Mouse (Mus musculus): Measurements from ENCODE around the gene Wdr81. TPM values are rescaled to one million over a fixed set of nuclear protein-coding genes. Genes with fewer than 3 reads are reported as not detected.
A peak's percentile ranks its signal among the peaks of the same experiment; 100 is the strongest.

The Wdr81 gene
- polyA plus RNA-seq, 1 experiment from 2014 or later, result 5.7 TPM

GRCm38 (mm10) chr11:75468410-75468809 is 13.9 kb upstream of the Wdr81 start:
- 0 out of 2 replicates have a peak, but pooled peaks cover 3% of the 10 kb centered on the region for H3K9me3 ChIP-seq (replicated peaks)
- WGBS, result 64% methylated on average over 7 of the region's 7 CpGs
- peak overlapping the region; percentile 55 for H3K4me3 ChIP-seq
- peak overlapping the region; percentile 68 for H3K9ac ChIP-seq
- no peak for ATAC-seq (ENCODE audit: insufficient number of reproducible peaks, low FRiP score)
- no peaks in the 10 kb centered on the region for H3K27me3 ChIP-seq (replicated peaks)
- H3K27ac ChIP-seq (ENCODE audit: poor library complexity, severe bottlenecking), result no peak overlapping the region
- H3K4me1 ChIP-seq (replicated peaks), result peaks cover 24% of the 10 kb centered on the region
- peak overlapping the region; percentile 91 for H3K4me2 ChIP-seq
- H3K36me3 ChIP-seq, result peaks cover 28% of the 10 kb centered on the region

DNA sequence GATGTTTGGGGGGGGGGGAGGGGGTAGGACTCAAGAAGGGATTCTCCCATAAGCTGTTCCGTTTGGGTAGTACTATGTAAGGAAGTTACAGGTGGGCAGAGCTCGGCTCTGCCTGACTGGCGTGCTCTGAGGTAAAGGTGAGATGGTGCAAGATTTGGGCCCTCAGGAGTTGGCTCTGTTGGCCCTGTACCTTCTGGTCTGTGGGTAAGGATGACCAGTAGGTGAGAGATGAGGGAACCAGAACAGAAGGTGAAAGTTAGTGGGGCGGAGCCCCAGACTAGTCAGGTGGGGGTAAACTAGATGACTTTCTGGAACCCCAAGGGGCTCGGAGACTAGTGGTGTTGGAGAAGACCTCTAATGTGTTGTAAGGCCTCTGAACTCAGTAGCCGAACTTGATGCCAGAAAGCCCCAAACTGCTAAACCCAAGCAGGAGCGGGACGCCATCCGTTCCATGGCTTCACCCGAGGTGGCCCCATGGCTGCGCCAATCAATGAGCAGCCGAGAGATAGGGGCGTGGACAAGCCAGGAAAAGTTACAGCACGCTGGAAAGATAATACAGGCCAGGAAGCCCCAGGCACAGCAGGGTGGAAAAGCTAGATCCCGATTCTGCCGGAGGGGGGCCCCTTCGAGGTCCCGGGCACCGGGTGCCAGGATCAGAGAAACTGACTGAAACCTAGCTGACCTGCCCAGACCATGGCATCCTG is 13.1 kb upstream of the Wdr81 start:
- H3K9me3 ChIP-seq (replicated peaks), result 0 out of 2 replicates have a peak, but pooled peaks cover 3% of the 10 kb centered on the region
- peak overlapping the region; percentile 58 for H3K27ac ChIP-seq (ENCODE audit: poor library complexity, severe bottlenecking)
- H3K27me3 ChIP-seq (replicated peaks), result no peaks in the 10 kb centered on the region
- 11% methylated on average over 19 of the region's 19 CpGs for WGBS
- peak overlapping the region; percentile 91 for H3K4me2 ChIP-seq
- peak; percentile 76 for ATAC-seq (ENCODE audit: insufficient number of reproducible peaks, low FRiP score)
- H3K4me1 ChIP-seq (replicated peaks), result peaks cover 32% of the 10 kb centered on the region
- peak overlapping the region; percentile 55 for H3K4me3 ChIP-seq
- peak overlapping the region; percentile 68 for H3K9ac ChIP-seq
- peaks cover 28% of the 10 kb centered on the region for H3K36me3 ChIP-seq

DNA sequence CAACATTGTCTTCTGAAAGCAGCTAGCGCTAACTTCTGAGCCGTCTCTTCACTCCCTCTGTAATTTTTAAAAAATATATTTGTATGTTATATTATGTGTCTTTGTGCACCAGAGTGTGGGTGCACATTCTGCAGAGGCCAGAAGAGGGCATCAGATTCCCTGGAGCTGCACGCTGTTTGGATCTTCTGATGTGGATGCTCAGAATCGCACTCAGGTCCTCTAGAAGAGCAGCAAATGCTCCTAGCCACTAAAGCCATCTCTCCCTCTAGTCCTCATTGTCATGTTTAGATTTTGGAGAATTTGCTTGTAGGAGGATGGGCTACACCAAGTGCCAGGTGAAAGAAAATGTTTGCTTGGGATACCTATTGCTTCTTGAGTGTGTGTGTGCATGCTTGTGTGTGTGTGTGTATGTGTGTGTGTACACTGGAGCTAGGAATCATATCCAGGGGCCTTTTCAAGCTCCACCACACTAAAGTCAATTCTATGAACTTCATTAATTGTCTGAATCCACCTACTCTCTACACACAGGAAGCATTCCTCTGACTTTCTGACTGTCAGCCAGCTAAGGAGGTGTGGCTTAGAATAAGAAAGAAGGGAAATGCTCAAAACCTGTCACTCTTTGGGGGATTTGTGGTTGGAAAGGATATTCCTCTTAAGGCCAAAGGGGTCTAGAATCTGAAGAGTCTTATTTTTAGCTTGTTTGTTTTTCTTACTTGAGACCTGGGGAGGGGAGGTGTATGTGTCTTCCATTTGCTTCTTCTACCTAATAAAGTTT is 12.4 kb upstream of the Wdr81 start:
- Histone ChIP-seq H3K36me3 (peaks cover 28% of the 10 kb centered on the region), H3K4me2 (peak overlapping the region; percentile 91), H3K9me3 (replicated peaks) (0 out of 2 replicates have a peak, but pooled peaks cover 3% of the 10 kb centered on the region), H3K4me1 (replicated peaks) (peaks cover 38% of the 10 kb centered on the region), H3K27me3 (replicated peaks) (no peaks in the 10 kb centered on the region), H3K4me3 (0 out of 2 replicates have a peak overlapping the region, but pooled peaks have one; percentile 55), H3K27ac (ENCODE audit: poor library complexity, severe bottlenecking) (no peak overlapping the region), H3K9ac (no peak overlapping the region)
- ATAC-seq (ENCODE audit: insufficient number of reproducible peaks, low FRiP score), result no peak
- WGBS, result 96% methylated on average over 4 of the region's 4 CpGs

DNA sequence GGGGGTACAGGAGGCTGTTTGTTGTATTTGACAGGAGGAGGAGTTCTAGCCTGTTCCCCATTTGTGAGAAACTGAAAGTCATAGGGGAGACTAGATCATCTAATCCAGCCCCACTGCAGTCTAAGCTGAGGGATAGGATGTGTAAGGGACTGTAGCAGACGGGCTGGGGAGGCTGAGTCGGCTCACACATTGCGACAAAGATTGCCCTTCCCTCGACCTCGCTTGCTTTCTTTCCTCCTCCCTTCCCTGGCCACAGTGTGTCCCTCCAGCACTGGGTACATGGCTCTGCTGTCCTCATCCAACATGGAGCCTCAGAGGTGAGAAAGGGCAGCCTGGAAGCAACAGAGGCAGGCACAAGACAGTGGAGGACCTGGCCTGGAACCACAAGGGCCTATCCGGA is 10.5 kb upstream of the Wdr81 start:
- Histone ChIP-seq H3K4me3 (no peak overlapping the region), H3K9me3 (replicated peaks) (0 out of 2 replicates have a peak, but pooled peaks cover 3% of the 10 kb centered on the region), H3K36me3 (peaks cover 28% of the 10 kb centered on the region), H3K4me1 (replicated peaks) (peaks cover 40% of the 10 kb centered on the region), H3K27me3 (replicated peaks) (no peaks in the 10 kb centered on the region), H3K9ac (no peak overlapping the region), H3K4me2 (no peak overlapping the region), H3K27ac (ENCODE audit: poor library complexity, severe bottlenecking) (no peak overlapping the region)
- no peak for ATAC-seq (ENCODE audit: insufficient number of reproducible peaks, low FRiP score)
- 83% methylated on average over 6 of the region's 6 CpGs for WGBS

DNA sequence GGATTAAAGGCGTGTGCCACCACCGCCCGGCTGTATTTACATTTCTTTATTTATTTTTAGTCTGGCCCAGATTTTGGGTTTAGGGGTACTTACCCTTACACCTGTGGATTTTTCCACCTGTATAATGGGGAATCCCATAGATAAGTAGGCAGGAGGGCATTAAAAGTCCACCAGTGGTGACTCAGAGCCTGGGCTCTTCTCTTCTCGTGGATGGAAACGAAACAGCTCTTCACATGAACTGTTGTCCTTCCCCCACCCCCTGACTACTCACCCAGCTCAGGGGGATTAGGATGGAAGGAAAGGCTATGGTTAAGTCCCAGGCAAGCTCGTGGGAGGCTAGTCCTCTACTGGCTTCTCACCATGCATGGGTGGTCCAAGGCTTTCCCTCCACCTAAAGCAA is 9.9 kb upstream of the Wdr81 start:
- WGBS, result 90% methylated on average over 6 of the region's 6 CpGs
- no peak overlapping the region for H3K27ac ChIP-seq (ENCODE audit: poor library complexity, severe bottlenecking)
- no peak overlapping the region for H3K4me3 ChIP-seq
- 0 out of 2 replicates have a peak, but pooled peaks cover 3% of the 10 kb centered on the region for H3K9me3 ChIP-seq (replicated peaks)
- peaks cover 28% of the 10 kb centered on the region for H3K36me3 ChIP-seq
- H3K4me2 ChIP-seq, result no peak overlapping the region
- peaks cover 47% of the 10 kb centered on the region for H3K4me1 ChIP-seq (replicated peaks)
- no peak overlapping the region for H3K9ac ChIP-seq
- no peaks in the 10 kb centered on the region for H3K27me3 ChIP-seq (replicated peaks)
- ATAC-seq (ENCODE audit: insufficient number of reproducible peaks, low FRiP score), result no peak

DNA sequence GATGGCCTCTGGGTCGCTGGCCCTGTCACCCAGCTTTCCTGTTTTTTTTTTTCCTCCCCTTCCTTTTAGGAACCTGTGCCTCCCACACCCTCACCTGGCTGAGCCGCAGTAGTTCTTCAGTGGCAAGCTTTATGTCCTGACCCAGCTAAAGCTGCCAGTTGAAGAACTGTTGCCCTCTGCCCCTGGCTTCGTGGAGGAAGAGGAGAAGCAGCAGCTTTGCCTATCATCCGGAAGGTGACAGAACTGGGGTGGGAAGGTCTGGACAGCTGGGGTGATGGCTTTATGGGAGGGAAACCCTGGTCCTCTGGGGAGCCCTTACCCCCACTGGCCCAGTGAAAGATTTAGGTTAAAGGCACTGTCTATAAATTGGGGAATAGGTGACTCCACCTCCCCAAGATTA is 9.1 kb upstream of the Wdr81 start:
- 0 out of 2 replicates have a peak, but pooled peaks cover 3% of the 10 kb centered on the region for H3K9me3 ChIP-seq (replicated peaks)
- peak overlapping the region; percentile 86 for H3K4me2 ChIP-seq
- H3K27me3 ChIP-seq (replicated peaks), result no peaks in the 10 kb centered on the region
- H3K36me3 ChIP-seq, result peaks cover 28% of the 10 kb centered on the region
- 65% methylated on average over 4 of the region's 4 CpGs for WGBS
- no peak for ATAC-seq (ENCODE audit: insufficient number of reproducible peaks, low FRiP score)
- no peak overlapping the region for H3K9ac ChIP-seq
- H3K4me3 ChIP-seq, result peak overlapping the region; percentile 86
- peak overlapping the region; percentile 97 for H3K27ac ChIP-seq (ENCODE audit: poor library complexity, severe bottlenecking)
- H3K4me1 ChIP-seq (replicated peaks), result peaks cover 51% of the 10 kb centered on the region

DNA sequence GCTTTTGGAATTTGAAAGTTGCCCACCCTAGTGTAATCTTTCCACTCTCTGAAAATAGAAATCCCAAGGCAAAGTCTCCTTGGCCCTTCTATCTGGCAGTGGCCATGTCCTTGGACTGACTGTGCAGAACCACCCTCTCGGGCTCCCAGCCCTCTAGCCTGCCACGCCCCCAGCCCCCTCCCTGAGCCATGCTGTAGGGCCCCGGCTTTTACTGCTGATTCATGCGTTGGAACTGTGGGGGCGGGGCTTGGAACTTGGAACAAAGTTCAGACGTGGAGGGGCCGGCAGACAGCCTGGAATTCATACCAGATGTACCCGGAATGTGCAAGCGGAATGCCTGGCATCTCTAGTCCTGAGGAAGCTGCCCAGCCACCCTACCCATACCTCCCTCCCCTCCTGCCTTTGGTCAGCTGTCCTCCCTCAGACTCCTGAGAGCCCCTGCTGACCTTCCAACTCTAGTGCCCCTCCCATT is 8.4 kb upstream of the Wdr81 start:
- Histone ChIP-seq H3K4me3 (peak overlapping the region; percentile 86), H3K36me3 (peaks cover 28% of the 10 kb centered on the region), H3K9ac (peak overlapping the region; percentile 94), H3K27ac (ENCODE audit: poor library complexity, severe bottlenecking) (peak overlapping the region; percentile 97), H3K4me2 (peak overlapping the region; percentile 86), H3K27me3 (replicated peaks) (no peaks in the 10 kb centered on the region), H3K4me1 (replicated peaks) (peaks cover 47% of the 10 kb centered on the region), H3K9me3 (replicated peaks) (0 out of 2 replicates have a peak, but pooled peaks cover 3% of the 10 kb centered on the region)
- WGBS, result under 1% methylated on average over 9 of the region's 9 CpGs
- peak; percentile 71 for ATAC-seq (ENCODE audit: insufficient number of reproducible peaks, low FRiP score)

GRCm38 (mm10) chr11:75462253-75462783 is 7.8 kb upstream of the Wdr81 start:
- peaks cover 28% of the 10 kb centered on the region for H3K36me3 ChIP-seq
- ATAC-seq (ENCODE audit: insufficient number of reproducible peaks, low FRiP score), result peak; percentile 58
- 0 out of 2 replicates have a peak, but pooled peaks cover 3% of the 10 kb centered on the region for H3K9me3 ChIP-seq (replicated peaks)
- H3K4me3 ChIP-seq, result peak overlapping the region; percentile 86
- peaks cover 43% of the 10 kb centered on the region for H3K4me1 ChIP-seq (replicated peaks)
- 4% methylated on average over 15 of the region's 16 CpGs for WGBS
- peak overlapping the region; percentile 97 for H3K27ac ChIP-seq (ENCODE audit: poor library complexity, severe bottlenecking)
- peak overlapping the region; percentile 94 for H3K9ac ChIP-seq
- H3K4me2 ChIP-seq, result peak overlapping the region; percentile 86
- H3K27me3 ChIP-seq (replicated peaks), result no peaks in the 10 kb centered on the region

GRCm38 (mm10) chr11:75461743-75462252 is 7.3 kb upstream of the Wdr81 start:
- peak overlapping the region; percentile 86 for H3K4me2 ChIP-seq
- no peaks in the 10 kb centered on the region for H3K27me3 ChIP-seq (replicated peaks)
- peaks cover 42% of the 10 kb centered on the region for H3K4me1 ChIP-seq (replicated peaks)
- H3K36me3 ChIP-seq, result peaks cover 26% of the 10 kb centered on the region
- under 1% methylated on average over 26 of the region's 30 CpGs for WGBS
- H3K9ac ChIP-seq, result peak overlapping the region; percentile 94
- peak; percentile 1; the same call in 1 of the 2 replicates for ATAC-seq (ENCODE audit: insufficient number of reproducible peaks, low FRiP score)
- H3K9me3 ChIP-seq (replicated peaks), result 0 out of 2 replicates have a peak, but pooled peaks cover 3% of the 10 kb centered on the region
- peak overlapping the region; percentile 97 for H3K27ac ChIP-seq (ENCODE audit: poor library complexity, severe bottlenecking)
- H3K4me3 ChIP-seq, result peak overlapping the region; percentile 86

GRCm38 (mm10) chr11:75460844-75461742 is 6.6 kb upstream of the Wdr81 start, which contains the start of gene Tlcd2:
Tlcd2 (plus strand) TSS chr11:75461715.
- peak; percentile 94 for ATAC-seq (ENCODE audit: insufficient number of reproducible peaks, low FRiP score)
- Histone ChIP-seq H3K9me3 (replicated peaks) (no peaks in the 10 kb centered on the region), H3K27me3 (replicated peaks) (no peaks in the 10 kb centered on the region), H3K27ac (ENCODE audit: poor library complexity, severe bottlenecking) (peak within 1 kb of the TSS; percentile 97), H3K4me1 (replicated peaks) (peaks cover 42% of the 10 kb centered on the region), H3K4me2 (peak within 1 kb of the TSS; percentile 86), H3K4me3 (peak within 1 kb of the TSS; percentile 86), H3K9ac (peak within 1 kb of the TSS; percentile 94), H3K36me3 (peaks cover 23% of the 10 kb centered on the region)
- under 1% methylated on average over 46 of the region's 46 CpGs for WGBS

Measured in heart, embryonic 12.5 days (tissue).